Mouse (Mus musculus): Measurements from ENCODE around the gene Gm45021. TPM values are rescaled to one million over a fixed set of nuclear protein-coding genes. Genes with fewer than 3 reads are reported as not detected.
A peak's percentile ranks its signal among the peaks of the same experiment; 100 is the strongest.
"Not testable (repeated sequence)": the region's sequence is repeated elsewhere in the genome, so short reads cannot be mapped to it uniquely, and the experiment has no call there.

Gene Gm45021
- polyA plus RNA-seq, 1 experiment from 2014 or later: not detected

DNA sequence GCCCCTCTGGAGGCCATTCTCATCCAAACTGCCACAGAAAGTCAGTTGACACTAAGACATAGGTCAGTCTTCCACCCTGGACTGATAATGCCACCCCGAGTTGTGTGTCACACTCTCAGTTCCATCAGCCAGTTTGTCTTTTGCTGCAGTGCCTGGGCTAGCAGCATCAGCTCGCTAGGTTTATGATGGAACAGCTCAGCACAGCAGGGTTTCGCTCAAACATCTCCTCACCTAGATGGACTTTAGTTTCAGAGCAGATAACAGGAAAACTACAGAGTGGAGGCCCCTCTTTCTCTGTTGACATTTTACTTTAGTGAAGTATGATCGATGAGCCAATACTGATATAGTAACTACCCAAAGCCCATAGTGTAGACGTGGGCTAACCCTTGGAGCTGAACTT lies 25.3 kb downstream of the Gm45021 start:
- 42% methylated on average over 5 of the region's 5 CpGs for WGBS
- H3K4me3 ChIP-seq (ENCODE audit: low read depth, low read length): no peak overlapping the region
- no peak overlapping the region for H3K27ac ChIP-seq (ENCODE audit: low read depth, low read length)
- TF ChIP-seq CTCF (IDR thresholded peaks at IDR 0.05; ENCODE audit: low read depth): no peak
- H3K9ac ChIP-seq (ENCODE audit: low read depth, low read length): no peak overlapping the region
- H3K27me3 ChIP-seq (replicated peaks; ENCODE audit: control insufficient read depth, insufficient read depth, low read length): no peaks in the 10 kb centered on the region
- H3K4me2 ChIP-seq (replicated peaks; ENCODE audit: low read depth): no peak overlapping the region
- peaks cover 23% of the 10 kb centered on the region for H3K36me3 ChIP-seq (ENCODE audit: control insufficient read depth, insufficient read depth)
- ATAC-seq: 0 out of 2 replicates have a peak, but pooled peaks have one; percentile 28
- no peaks in the 10 kb centered on the region for H3K4me1 ChIP-seq (replicated peaks; ENCODE audit: control insufficient read depth, insufficient read depth, low read length)
- no peaks in the 10 kb centered on the region for H3K9me3 ChIP-seq (ENCODE audit: control insufficient read depth)

GRCm38 (mm10) chr6:48620031-48620430 lies 30.6 kb downstream of the Gm45021 start:
- WGBS: 95% methylated on average over 30 of the region's 30 CpGs
- no peak for ATAC-seq
- Histone ChIP-seq H3K4me2 (replicated peaks; ENCODE audit: low read depth) (no peak overlapping the region), H3K4me1 (replicated peaks; ENCODE audit: control insufficient read depth, insufficient read depth, low read length) (no peaks in the 10 kb centered on the region), H3K9ac (ENCODE audit: low read depth, low read length) (no peak overlapping the region), H3K36me3 (ENCODE audit: control insufficient read depth, insufficient read depth) (peaks cover 26% of the 10 kb centered on the region), H3K27ac (ENCODE audit: low read depth, low read length) (no peak overlapping the region), H3K9me3 (ENCODE audit: control insufficient read depth) (no peaks in the 10 kb centered on the region), H3K27me3 (replicated peaks; ENCODE audit: control insufficient read depth, insufficient read depth, low read length) (no peaks in the 10 kb centered on the region), H3K4me3 (ENCODE audit: low read depth, low read length) (no peak overlapping the region)
- no peak for TF ChIP-seq CTCF (IDR thresholded peaks at IDR 0.05; ENCODE audit: low read depth)

DNA sequence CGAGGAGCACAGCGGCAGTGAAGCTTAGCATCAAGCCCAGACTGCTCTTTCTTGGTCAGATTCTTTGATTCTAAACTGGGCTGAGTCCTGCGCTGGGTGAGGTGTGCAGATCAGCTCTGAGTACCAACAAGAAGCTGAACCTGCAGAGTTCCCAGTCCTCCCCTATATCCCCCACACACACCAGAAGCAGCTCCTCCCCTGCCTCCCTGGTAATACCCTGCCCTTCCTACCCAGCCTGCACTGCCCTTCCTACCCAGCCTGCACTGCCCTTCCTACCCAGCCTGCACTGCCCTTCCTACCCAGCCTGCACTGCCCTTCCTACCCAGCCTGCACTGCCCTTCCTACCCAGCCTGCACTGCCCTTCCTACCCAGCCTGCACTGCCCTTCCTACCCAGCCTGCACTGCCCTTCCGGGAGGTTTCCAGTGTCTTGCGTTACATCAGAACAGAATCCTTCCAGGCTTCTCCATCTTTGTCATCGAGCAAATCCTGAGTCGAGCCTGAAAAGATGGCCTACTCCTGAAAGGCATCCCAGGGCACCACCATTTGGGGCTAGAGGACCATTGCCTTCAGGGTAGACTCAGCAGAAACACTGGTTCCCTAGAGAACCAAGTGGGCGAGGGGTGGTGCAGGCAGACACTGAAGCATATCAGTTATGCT lies 32.9 kb downstream of the Gm45021 start:
- peaks cover 21% of the 10 kb centered on the region for H3K36me3 ChIP-seq (ENCODE audit: control insufficient read depth, insufficient read depth)
- H3K9me3 ChIP-seq (ENCODE audit: control insufficient read depth); ATAC-seq; H3K4me2 ChIP-seq (replicated peaks; ENCODE audit: low read depth); H3K4me3 ChIP-seq (ENCODE audit: low read depth, low read length); H3K27ac ChIP-seq (ENCODE audit: low read depth, low read length); H3K4me1 ChIP-seq (replicated peaks; ENCODE audit: control insufficient read depth, insufficient read depth, low read length); H3K9ac ChIP-seq (ENCODE audit: low read depth, low read length); H3K27me3 ChIP-seq (replicated peaks; ENCODE audit: control insufficient read depth, insufficient read depth, low read length): not testable (repeated sequence)
- 88% methylated on average over 8 of the region's 8 CpGs for WGBS

DNA sequence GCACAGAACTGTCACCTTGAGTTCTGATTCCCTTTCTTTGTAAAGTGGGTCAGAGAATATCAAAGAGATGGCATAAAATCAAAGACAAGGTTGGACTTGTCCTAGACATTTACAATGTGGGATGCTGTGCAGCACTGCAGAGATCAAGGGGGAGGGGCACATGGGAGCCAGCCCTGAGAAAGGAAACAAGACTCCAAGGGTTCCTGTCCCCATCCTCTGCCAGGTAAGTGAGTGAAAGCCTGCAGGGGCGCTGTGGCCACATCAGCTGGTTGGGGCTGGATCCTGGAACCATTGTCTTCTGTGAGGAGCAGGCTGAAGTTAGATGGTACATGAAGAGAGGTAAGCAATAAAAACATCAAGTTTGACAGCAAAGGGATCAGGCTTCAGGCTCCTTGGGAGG lies 34.0 kb downstream of the Gm45021 start:
- H3K4me1 ChIP-seq (replicated peaks; ENCODE audit: control insufficient read depth, insufficient read depth, low read length): no peaks in the 10 kb centered on the region
- no peak overlapping the region for H3K4me2 ChIP-seq (replicated peaks; ENCODE audit: low read depth)
- no peak for ATAC-seq
- 26% methylated on average over 1 of the region's 1 CpGs for WGBS
- no peaks in the 10 kb centered on the region for H3K9me3 ChIP-seq (ENCODE audit: control insufficient read depth)
- H3K4me3 ChIP-seq (ENCODE audit: low read depth, low read length): no peak overlapping the region
- peak; percentile 35 for TF ChIP-seq CTCF (IDR thresholded peaks at IDR 0.05; ENCODE audit: low read depth)
- H3K36me3 ChIP-seq (ENCODE audit: control insufficient read depth, insufficient read depth): peaks cover 21% of the 10 kb centered on the region
- no peak overlapping the region for H3K27ac ChIP-seq (ENCODE audit: low read depth, low read length)
- peaks cover 5% of the 10 kb centered on the region for H3K27me3 ChIP-seq (replicated peaks; ENCODE audit: control insufficient read depth, insufficient read depth, low read length)
- no peak overlapping the region for H3K9ac ChIP-seq (ENCODE audit: low read depth, low read length)

DNA sequence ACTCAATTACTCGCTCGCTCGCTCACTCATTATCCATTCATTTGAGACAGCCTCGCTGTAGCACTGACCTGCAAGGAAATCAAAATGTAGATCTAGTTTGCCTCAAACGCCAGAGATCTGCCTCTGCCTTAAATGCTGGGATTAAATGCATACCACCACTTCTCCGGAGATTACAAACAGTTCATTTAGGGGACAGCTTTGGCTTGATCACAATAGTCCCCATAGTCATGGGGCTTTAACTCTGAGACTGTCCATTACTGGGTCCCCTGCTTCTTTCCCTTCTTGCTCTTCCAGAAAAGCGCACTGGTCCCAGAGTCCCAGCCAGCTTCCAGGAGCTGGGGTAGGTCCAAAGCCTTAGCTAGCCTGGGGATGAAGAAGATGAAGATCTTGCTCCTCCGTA lies 37.1 kb downstream of the Gm45021 start, which contains the start of gene AI854703:
Gene AI854703, plus strand, starts transcription at position 301 of the 400 bp plus-strand sequence.
- Histone ChIP-seq H3K4me1 (replicated peaks; ENCODE audit: control insufficient read depth, insufficient read depth, low read length) (0 out of 2 replicates have a peak, but pooled peaks cover 2% of the 10 kb centered on the region), H3K27ac (ENCODE audit: low read depth, low read length) (no peak within 1 kb of the TSS), H3K4me2 (replicated peaks; ENCODE audit: low read depth) (peak within 1 kb of the TSS; percentile 84), H3K4me3 (ENCODE audit: low read depth, low read length) (peak within 1 kb of the TSS; percentile 45), H3K27me3 (replicated peaks; ENCODE audit: control insufficient read depth, insufficient read depth, low read length) (peaks cover 5% of the 10 kb centered on the region), H3K9me3 (ENCODE audit: control insufficient read depth) (no peaks in the 10 kb centered on the region), H3K36me3 (ENCODE audit: control insufficient read depth, insufficient read depth) (no peaks in the 10 kb centered on the region), H3K9ac (ENCODE audit: low read depth, low read length) (no peak within 1 kb of the TSS; the same call in 1 of the 2 replicates)
- ATAC-seq: no peak
- no peak for TF ChIP-seq CTCF (IDR thresholded peaks at IDR 0.05; ENCODE audit: low read depth)
- WGBS: 45% methylated on average over 8 of the region's 8 CpGs

GRCm38 (mm10) chr6:48626984-48627383 lies 37.6 kb downstream of the Gm45021 start:
- Histone ChIP-seq H3K4me2 (replicated peaks; ENCODE audit: low read depth) (peak overlapping the region; percentile 84), H3K4me1 (replicated peaks; ENCODE audit: control insufficient read depth, insufficient read depth, low read length) (0 out of 2 replicates have a peak, but pooled peaks cover 2% of the 10 kb centered on the region), H3K36me3 (ENCODE audit: control insufficient read depth, insufficient read depth) (no peaks in the 10 kb centered on the region), H3K27me3 (replicated peaks; ENCODE audit: control insufficient read depth, insufficient read depth, low read length) (peaks cover 5% of the 10 kb centered on the region), H3K9ac (ENCODE audit: low read depth, low read length) (no peak overlapping the region; the same call in 1 of the 2 replicates), H3K9me3 (ENCODE audit: control insufficient read depth) (no peaks in the 10 kb centered on the region), H3K27ac (ENCODE audit: low read depth, low read length) (no peak overlapping the region), H3K4me3 (ENCODE audit: low read depth, low read length) (peak overlapping the region; percentile 45)
- TF ChIP-seq CTCF (IDR thresholded peaks at IDR 0.05; ENCODE audit: low read depth): peak; percentile 36
- WGBS: under 1% methylated on average over 32 of the region's 32 CpGs
- ATAC-seq: no peak

All from intestine, postnatal 0 days (tissue).